Mouse (Mus musculus) urinary bladder, postnatal 4 days (tissue): ENCODE results near the gene Nckap5.
"Not testable (repeated sequence)": the region's sequence is repeated elsewhere in the genome, so short reads cannot be mapped to it uniquely, and the experiment has no call there.

ENCODE experiments used
- DNase-seq, 2 experiments: peaks; one replicate each; pipeline ENCODE4 v3.0.0; 2021 to 2022; ENCODE audit warnings: low spot score in 2 of 2

Nckap5 gene

GRCm38 (mm10) chr1:126022959-126023358, 807.6 kb downstream of the Nckap5 start:
- DNase-seq: no peak

- DNase-seq: not testable (repeated sequence)
Observed at GRCm38 (mm10) chr1:126018654-126019053, 811.9 kb downstream of the Nckap5 start.

- DNase-seq: no peak
Observed at GRCm38 (mm10) chr1:126011661-126012091, 818.9 kb downstream of the Nckap5 start.

- no peak for DNase-seq
Observed at GRCm38 (mm10) chr1:126007571-126007970, 823.0 kb downstream of the Nckap5 start.

- DNase-seq: no peak
Observed at GRCm38 (mm10) chr1:126005672-126006071, 824.9 kb downstream of the Nckap5 start.

- DNase-seq: no peak
Observed at GRCm38 (mm10) chr1:125996540-125996939, 834.1 kb downstream of the Nckap5 start.

GRCm38 (mm10) chr1:125987803-125988202, 842.8 kb downstream of the Nckap5 start:
- no peak for DNase-seq

GRCm38 (mm10) chr1:125984570-125984969, 846.0 kb downstream of the Nckap5 start:
- no peak for DNase-seq

- no peak for DNase-seq
Observed at GRCm38 (mm10) chr1:125974649-125975048, 856.0 kb downstream of the Nckap5 start.

- no peak for DNase-seq
Observed at GRCm38 (mm10) chr1:125971933-125972332, 858.7 kb downstream of the Nckap5 start.

GRCm38 (mm10) chr1:125967671-125968070, 862.9 kb downstream of the Nckap5 start:
- no peak for DNase-seq

GRCm38 (mm10) chr1:125951026-125951425, 879.6 kb downstream of the Nckap5 start:
- DNase-seq: no peak

- no peak for DNase-seq
Observed at GRCm38 (mm10) chr1:125949076-125949475, 881.5 kb downstream of the Nckap5 start.

- no peak for DNase-seq
Observed at GRCm38 (mm10) chr1:125945136-125945535, 885.5 kb downstream of the Nckap5 start.

- no peak for DNase-seq
Observed at GRCm38 (mm10) chr1:125943305-125943704, 887.3 kb downstream of the Nckap5 start.

GRCm38 (mm10) chr1:125925486-125925885, 905.1 kb downstream of the Nckap5 start:
- DNase-seq: no peak

- no peak for DNase-seq
Observed at GRCm38 (mm10) chr1:125923062-125923461, 907.5 kb downstream of the Nckap5 start.

GRCm38 (mm10) chr1:125920696-125921095, 909.9 kb downstream of the Nckap5 start:
- DNase-seq: no peak

- DNase-seq: no peak
Observed at GRCm38 (mm10) chr1:125912601-125913600, 917.7 kb downstream of the Nckap5 start, which contains the start of gene Lypd1. Gene Lypd1, minus strand, starts transcription at chr1:125913101.

- peak in 1 of 2 experiments; percentile 18 for DNase-seq
Observed at GRCm38 (mm10) chr1:125911901-125912445, 918.6 kb downstream of the Nckap5 start.

- peak in 1 of 2 experiments; percentile 18 for DNase-seq
Observed at GRCm38 (mm10) chr1:125911337-125911900, 919.2 kb downstream of the Nckap5 start.

GRCm38 (mm10) chr1:125910871-125911265, 919.7 kb downstream of the Nckap5 start:
- no peak for DNase-seq
